Mouse (Mus musculus) embryonic stem cell, embryonic (primary cell): ENCODE measurements around the gene Abi3.

ENCODE experiments used
- CTCF ChIA-PET, 4 experiments: fragments of 300-600 bp in 2 of 4; fragments of 350-600 bp in 2 of 4; sonication (Branson Sonifier 250); formaldehyde crosslinking; loops; one replicate each; lab custom pipeline; 2022; ENCODE audit warnings: inconsistent platforms in 2 of 4; lab: Charles Lee
- POLR2A ChIA-PET, 4 experiments: fragments of 300-600 bp in 2 of 4; fragments of 350-600 bp in 2 of 4; sonication (Branson Sonifier 250); formaldehyde crosslinking; loops; one replicate each; lab custom pipeline; 2022; ENCODE audit warnings: antibody characterized with exemption in 4 of 4, inconsistent platforms in 1 of 4; lab: Charles Lee

Gene Abi3

DNA sequence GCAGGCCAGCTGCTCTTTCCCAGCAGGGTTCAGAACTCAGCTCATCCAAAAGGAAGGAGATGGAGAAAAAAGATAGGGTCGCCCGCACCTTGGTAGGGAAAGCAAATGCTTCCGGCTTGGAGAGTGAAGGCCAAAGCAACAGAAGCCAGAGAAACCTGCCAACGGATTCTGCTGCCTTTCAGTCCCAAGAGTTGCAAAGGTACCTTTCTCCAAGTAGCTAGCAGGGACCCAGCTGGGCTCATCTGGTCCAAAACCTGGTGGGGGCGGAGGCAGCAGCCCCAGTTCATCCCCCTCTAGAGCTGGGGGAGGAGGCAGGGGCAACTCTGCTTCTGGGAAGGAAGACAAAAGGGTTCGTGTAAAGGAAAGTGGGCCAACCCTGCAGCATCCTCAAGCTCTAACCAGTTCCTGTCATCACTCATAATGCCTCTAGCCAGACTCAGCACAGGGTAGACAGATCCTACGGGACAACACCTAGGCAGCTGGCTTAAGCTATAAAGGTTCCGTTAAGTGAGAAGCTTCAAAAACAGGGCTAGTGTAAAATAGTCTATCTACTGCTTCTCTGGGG lies 9.2 kb downstream of the Abi3 start:
- POLR2A ChIA-PET: interaction anchor here (0.5 to 2.4 kb wide), 26 partner anchors 9 to 335 kb away, joined by 3 to 9 read pairs (median 3); partner anchors contain the start of genes Abi3 (in 3 of the 4), Atp5g1 (in 1 of the 4), Phospho1 (in 1 of the 4) and Ttll6 (in 1 of the 4)
- CTCF ChIA-PET: interaction anchor here in 3 of 4 experiments (0.5 to 2.1 kb wide), 11 partner anchors 9 to 1306 kb away, joined by 3 to 13 read pairs (median 4); partner anchors contain the start of gene Abi3 (in 1 of the 3)

DNA sequence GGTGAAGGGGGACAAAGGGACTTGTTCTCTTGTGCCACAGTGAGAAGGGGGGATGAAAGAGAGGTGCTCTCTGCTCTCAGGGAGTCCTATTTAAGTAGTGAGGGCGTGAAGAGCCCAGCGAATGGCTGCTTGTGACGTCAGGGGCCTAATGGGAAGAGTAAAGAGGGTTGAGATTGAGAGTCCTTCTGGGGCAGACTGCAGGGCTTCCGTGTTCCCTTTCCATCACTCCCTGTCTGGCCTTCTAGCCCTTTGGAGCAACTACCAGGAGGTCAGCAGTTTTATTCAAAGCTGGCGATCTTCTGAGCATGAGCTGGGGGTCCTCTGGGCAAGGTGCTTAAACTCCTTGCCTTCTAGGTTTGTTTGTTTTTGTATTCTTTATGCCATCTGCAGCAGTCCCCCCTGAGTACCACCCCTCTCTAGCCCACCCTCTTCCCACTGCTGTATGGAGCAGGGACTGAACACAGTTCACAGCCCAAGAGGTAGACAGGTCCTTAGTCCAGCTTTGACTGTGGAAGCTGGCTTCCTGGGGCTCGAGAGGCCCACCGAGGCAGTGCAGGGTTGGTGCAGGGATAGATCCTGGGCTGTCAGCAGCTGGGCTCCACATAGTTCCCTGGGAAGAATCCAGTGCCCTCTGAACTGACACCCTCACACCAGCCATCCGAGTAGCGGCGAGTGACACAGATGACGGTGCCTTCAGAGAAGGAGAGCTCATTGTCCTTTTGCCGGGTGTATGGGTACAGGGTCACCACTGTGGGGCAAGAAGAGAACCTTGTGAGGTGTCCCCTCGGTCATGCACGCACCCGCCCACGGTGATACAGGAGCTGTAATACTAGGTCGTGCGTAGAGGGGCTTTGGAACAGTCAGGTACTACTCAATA lies 9.9 kb downstream of the Abi3 start:
- POLR2A ChIA-PET: interaction anchor here in 3 of 4 experiments (0.5 to 2.4 kb wide), 22 partner anchors 9 to 522 kb away, joined by 3 to 9 read pairs (median 3); partner anchors contain the start of genes Abi3 (in 3 of the 3), Kat7 (in 1 of the 3), Phospho1 (in 1 of the 3) and Ttll6 (in 1 of the 3)
- CTCF ChIA-PET: interaction anchor here (0.5 to 2.3 kb wide), 20 partner anchors 8 to 1306 kb away, joined by 3 to 13 read pairs (median 3); partner anchors contain the start of gene Abi3 (in 1 of the 4)

DNA sequence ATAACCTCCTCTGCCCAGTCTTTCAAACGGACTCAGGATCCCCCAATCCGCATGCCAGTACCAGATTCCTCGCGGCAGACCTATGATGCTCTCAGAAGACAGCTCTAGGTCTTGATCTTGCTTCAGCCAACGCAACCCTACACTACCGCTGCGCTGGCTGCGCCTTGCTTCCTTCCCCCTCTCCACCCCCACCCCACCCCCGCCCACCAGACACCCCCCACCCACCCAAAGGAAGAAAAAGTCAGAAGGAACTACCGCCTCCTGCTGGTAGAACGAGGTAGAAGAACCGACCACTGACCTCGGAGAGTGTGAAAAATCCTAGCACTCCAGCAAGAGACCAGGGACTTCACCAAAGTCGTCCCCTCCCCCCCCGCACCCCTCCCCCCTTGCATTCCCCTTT lies 10.6 kb downstream of the Abi3 start:
- CTCF ChIA-PET: interaction anchor here (0.6 to 2.3 kb wide), 14 partner anchors 9 to 198 kb away, joined by 3 to 8 read pairs (median 3); no protein-coding TSS in a partner anchor
- POLR2A ChIA-PET: interaction anchor here in 3 of 4 experiments (0.6 to 2.4 kb wide), 11 partner anchors 8 to 521 kb away, joined by 3 to 10 read pairs (median 4); partner anchors contain the start of genes Abi3 (in 2 of the 3), Atp5g1 (in 1 of the 3), Kat7 (in 1 of the 3) and Ttll6 (in 1 of the 3)

DNA sequence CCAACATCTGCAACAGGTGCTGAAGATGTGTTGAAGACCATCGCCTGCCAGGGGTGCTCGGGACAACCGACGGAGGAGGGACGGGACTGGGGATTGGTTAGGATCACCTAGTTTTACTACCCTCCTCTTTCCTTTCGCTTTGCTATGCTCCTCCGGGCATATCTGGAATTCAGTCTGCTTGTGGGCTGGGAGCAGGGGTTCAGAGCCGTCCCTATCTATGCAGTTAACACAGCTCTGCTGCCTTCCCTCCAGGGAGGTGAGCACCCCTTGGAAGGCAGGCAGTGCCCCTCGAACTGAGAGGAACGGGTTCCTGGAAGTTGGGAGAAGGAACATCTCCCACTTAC lies 11.0 kb downstream of the Abi3 start:
- POLR2A ChIA-PET: interaction anchor here in 3 of 4 experiments (0.6 to 2.4 kb wide), 13 partner anchors 8 to 521 kb away, joined by 3 to 10 read pairs (median 4); partner anchors contain the start of genes Abi3 (in 2 of the 3), Atp5g1 (in 1 of the 3) and Kat7 (in 1 of the 3)

DNA sequence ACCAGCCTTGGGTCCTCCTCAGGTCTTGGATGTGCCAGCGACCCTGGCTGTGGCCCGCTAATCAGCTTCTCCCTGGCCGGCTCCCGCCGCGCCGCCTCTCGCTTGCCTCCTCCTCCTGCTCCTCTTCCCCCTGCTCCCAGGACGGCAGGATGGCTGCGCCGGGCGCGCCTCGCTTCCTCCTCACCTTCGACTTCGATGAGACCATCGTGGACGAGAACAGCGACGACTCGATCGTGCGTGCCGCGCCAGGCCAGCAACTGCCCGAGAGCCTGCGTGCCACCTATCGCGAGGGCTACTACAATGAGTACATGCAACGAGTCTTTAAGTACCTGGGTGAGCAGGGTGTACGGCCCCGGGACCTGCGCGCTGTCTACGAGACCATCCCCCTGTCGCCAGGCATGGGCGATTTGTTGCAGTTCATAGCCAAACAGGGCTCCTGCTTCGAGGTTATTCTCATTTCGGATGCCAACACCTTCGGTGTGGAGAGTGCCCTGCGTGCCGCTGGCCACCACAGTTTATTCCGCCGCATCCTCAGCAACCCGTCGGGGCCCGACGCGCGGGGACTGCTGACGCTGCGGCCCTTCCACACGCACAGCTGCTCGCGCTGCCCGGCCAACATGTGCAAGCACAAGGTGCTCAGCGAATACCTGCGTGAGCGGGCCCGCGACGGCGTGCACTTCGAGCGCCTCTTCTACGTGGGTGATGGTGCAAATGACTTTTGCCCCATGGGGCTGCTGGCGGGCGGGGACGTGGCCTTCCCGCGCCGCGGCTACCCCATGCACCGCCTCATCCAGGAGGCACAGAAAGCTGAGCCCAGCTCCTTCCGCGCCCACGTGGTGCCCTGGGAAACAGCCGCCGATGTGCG lies 11.6 kb downstream of the Abi3 start:
- ChIA-PET CTCF (interaction anchor here (0.6 to 2.3 kb wide), 15 partner anchors 10 to 316 kb away, joined by 3 to 8 read pairs (median 4); no protein-coding TSS in a partner anchor), POLR2A (interaction anchor here in 3 of 4 experiments (0.6 to 2.4 kb wide), 18 partner anchors 7 to 1210 kb away, joined by 3 to 10 read pairs (median 4); partner anchors contain the start of genes Abi3 (in 2 of the 3), Atp5g1 (in 1 of the 3) and Kat7 (in 1 of the 3))

More for the DNA sequence above, 11.0 kb downstream of the Abi3 start:
- CTCF ChIA-PET: interaction anchor here (0.6 to 2.3 kb wide), 14 partner anchors 9 to 199 kb away, joined by 3 to 8 read pairs (median 4); no protein-coding TSS in a partner anchor

DNA sequence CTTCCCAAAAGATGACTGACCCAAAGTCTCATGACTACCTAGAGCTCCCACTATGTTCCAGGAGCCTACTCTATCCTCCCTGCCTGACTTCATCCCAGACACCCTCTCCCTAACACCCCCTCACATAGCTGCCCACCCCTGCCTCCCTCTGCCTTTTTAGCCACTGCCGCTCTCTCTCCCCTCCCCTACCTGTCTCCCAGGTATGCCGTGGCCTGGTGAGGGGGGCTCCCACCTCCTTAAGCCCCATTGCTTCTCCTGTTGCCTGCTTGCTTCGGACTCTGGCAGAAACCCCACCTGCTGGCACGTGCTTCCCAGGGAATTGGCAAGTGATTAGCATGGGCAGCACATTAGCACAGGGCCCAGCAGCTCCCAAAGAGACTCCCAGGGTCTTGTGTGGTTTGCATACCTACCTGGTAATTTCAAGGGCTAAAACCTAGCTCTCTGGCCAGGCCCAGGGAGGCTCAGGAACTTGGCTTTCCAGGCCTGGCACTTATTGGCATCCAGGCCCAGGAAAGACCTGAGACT lies 12.7 kb downstream of the Abi3 start:
- ChIA-PET CTCF (interaction anchor here in 3 of 4 experiments (0.6 to 2.3 kb wide), 6 partner anchors 14 to 317 kb away, joined by 3 to 12 read pairs (median 5); no protein-coding TSS in a partner anchor), POLR2A (interaction anchor here in 2 of 4 experiments (0.6 to 3.1 kb wide), 11 partner anchors 10 to 1049 kb away, joined by 3 to 16 read pairs (median 4); no protein-coding TSS in a partner anchor)

DNA sequence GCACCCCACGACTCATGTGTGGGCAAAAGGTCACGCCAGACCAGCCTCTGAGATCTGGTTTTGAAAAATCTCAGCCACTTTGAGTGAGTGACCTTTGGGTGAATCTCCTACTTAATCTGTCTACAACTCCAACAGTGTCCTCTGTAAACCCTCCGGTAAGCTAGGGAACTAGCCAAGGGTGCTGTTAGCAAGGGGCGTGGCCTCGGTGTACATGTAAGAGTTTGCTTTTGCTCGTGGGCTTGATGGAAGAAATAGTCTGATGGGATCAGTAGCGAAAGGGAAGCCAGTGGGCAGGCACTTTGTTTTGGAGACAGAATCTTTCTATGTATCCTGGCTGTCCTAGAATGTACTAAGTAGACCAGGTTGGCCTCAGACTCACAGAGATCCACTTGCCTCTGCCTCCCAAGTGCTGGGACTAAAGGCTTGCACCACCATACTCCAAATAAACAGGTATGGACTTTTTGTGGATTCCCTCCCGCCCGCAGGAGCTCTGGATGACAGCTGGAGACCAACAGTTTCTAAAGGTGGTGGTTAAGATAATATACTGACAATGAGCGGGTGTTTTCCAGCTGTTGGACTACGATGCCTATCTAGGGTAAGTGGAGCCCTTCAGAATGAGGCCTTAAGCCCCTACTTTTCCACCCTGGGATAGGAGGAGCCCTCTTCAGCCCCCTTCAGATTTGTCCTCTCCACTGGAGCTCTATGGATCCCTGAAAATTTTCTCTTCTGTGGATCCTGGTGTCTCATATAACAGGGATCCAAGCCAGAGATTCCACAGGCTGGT lies 13.9 kb downstream of the Abi3 start:
- POLR2A ChIA-PET: interaction anchor here (0.6 to 3.1 kb wide), 22 partner anchors 11 to 152 kb away, joined by 3 to 16 read pairs (median 3); partner anchors contain the start of gene Abi3 (in 1 of the 4)
- CTCF ChIA-PET: interaction anchor here (0.5 to 2.9 kb wide), 47 partner anchors 7 to 859 kb away, joined by 3 to 13 read pairs (median 4); partner anchors contain the start of genes Gngt2 (in 1 of the 4) and Snf8 (in 1 of the 4)

DNA sequence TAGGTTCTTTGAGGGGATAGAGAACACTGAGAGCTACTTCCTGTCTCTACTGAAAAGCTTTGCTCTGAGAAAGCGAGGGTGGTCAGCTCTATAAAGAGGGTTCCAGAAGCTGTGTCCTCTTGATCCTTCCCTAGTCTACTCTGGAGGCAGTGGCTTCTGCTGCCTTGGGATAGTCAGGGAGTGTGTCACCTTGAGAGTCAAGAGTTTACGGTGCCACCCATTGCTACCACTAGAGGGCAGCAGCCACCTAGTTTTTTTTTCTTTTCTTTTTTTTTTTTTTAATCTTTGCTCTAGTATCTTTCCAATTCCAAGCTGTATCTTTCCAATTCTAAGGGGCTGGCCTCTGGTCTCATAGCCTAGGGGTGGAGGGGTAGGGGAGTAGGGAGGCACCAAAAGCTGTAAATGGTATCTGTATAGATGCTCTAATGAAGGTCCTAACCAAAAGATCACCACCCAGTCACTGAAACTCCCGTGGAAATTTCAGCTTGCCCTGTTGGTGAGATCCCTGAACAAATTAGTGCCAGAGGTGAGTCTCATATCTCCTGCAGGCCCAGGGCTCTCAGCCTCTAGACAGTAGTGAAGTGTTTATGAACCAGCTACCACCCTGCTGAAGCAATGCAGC lies 14.7 kb downstream of the Abi3 start:
- POLR2A ChIA-PET: interaction anchor here (0.6 to 3.1 kb wide), 24 partner anchors 15 to 248 kb away, joined by 3 to 16 read pairs (median 3); partner anchors contain the start of genes Abi3 (in 1 of the 4), Atp5g1 (in 1 of the 4) and Snf8 (in 1 of the 4)
- CTCF ChIA-PET: interaction anchor here (0.5 to 2.9 kb wide), 57 partner anchors 8 to 1695 kb away, joined by 3 to 17 read pairs (median 4); partner anchors contain the start of genes Gngt2 (in 1 of the 4), Phb (in 1 of the 4) and Snf8 (in 1 of the 4)

DNA sequence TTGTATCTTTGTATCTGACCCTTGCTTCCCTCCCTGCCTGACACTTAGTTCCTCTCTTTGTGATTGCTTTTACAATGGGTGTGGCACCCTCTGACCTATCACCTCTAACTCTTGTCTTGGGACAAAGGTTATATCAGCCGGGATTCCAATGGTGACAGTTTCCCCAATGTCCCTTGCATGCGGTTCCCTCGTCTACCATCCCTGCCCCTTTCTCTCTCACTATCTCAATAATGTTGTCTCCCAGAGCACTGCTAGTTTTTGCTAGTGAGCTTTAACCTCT lies 15.2 kb downstream of the Abi3 start:
- POLR2A ChIA-PET: interaction anchor here in 3 of 4 experiments (0.6 to 3.1 kb wide), 16 partner anchors 19 to 248 kb away, joined by 3 to 16 read pairs (median 3); partner anchors contain the start of genes Atp5g1 (in 1 of the 3) and Snf8 (in 1 of the 3)
- CTCF ChIA-PET: interaction anchor here (0.6 to 2.9 kb wide), 30 partner anchors 9 to 1696 kb away, joined by 3 to 17 read pairs (median 4); partner anchors contain the start of genes Gngt2 (in 1 of the 4), Phb (in 1 of the 4) and Snf8 (in 1 of the 4)

DNA sequence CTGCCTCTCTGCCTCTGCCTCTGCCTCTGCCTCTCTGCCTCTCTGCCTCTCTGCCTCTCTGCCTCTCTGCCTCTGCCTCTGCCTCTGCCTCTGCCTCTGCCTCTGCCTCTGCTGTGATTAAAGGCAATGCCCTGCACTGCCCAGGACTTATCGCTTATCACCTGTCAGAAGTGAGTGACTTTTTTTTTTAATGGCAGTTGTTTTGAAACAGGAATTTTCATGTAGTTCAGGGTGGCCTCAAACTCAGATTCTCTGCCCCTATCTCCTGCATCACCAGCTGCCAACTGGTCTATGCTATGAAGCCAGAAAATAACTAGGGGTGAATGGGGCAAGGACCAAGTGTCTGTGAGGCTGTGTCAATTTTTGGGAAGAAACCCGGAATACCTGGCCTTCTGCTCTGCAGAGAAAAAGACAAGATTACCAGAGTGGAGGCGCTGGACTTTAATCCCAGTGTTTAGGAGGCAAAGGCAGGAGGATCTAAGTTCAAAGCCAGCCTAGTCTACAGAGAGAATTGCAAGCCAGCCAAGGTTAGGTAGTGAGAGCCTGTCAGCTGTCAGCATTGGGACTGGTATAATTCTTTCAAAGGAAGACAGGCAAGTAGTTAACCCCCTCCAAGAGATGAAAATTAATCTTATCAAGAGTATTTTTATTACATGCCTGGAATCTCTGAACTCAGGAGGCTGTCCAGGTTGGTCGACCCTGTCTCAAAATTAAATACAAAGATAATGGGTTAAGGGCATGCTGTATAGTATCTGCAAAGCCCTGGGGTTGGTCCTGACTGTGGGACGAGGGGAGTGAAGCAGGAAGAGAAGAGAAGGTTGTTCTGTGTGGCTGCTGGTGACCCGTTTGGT lies 15.7 kb downstream of the Abi3 start:
- ChIA-PET CTCF (interaction anchor here (0.7 to 2.9 kb wide), 24 partner anchors 9 to 246 kb away, joined by 3 to 10 read pairs (median 4); partner anchors contain the start of genes Phb (in 1 of the 4) and Snf8 (in 1 of the 4)), POLR2A (interaction anchor here in 3 of 4 experiments (0.6 to 3.1 kb wide), 9 partner anchors 16 to 124 kb away, joined by 3 to 16 read pairs (median 4); no protein-coding TSS in a partner anchor)

DNA sequence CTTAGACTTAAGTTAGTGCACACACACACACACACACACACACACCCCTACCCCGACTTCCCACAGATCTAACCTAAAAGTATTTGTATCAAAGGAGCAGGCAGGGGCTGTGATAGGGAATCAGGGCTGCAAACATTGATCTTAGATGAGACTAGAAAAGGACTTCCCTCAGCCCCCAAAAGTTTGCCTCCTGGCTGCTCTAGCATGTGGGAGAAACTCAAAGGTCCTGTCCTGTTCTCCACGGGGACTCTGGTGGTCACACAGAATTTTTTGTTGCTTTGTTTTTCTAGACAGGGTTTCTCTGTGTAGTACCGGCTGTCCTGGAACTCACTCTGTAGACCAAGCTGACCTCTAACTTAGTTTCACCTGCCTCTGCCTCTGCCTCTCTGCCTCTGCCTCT lies 16.7 kb downstream of the Abi3 start:
- POLR2A ChIA-PET: interaction anchor here (0.6 to 5.9 kb wide), 11 partner anchors 11 to 334 kb away, joined by 3 to 34 read pairs (median 3); partner anchors contain the start of genes Abi3 (in 1 of the 4) and Ube2z (in 1 of the 4)
- CTCF ChIA-PET: interaction anchor here in 2 of 4 experiments (0.6 to 0.9 kb wide), 2 partner anchors 28 to 1131 kb away, joined by 3 read pairs; no protein-coding TSS in a partner anchor

DNA sequence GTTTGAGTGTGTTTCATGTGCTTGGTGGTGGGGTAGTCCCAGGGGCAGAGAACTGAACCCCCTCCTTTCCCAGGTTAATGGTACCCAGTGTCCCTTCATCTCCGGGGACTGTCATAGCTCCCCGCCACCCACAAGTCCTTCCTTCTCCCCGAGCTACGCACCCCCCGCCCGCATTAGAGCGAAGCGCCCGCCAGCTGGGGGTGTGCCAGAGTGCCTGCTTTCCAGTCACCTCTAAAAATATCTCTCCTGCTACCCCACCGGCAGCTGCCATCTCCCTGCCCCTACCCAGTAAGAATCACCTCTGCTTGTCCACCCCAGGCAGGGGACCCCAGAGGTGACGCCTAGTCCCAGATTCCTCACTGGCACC lies 17.4 kb downstream of the Abi3 start:
- ChIA-PET CTCF (interaction anchor here (0.6 to 0.7 kb wide), 4 partner anchors 17 to 131 kb away, joined by 3 to 8 read pairs (median 4); no protein-coding TSS in a partner anchor), POLR2A (interaction anchor here (0.6 to 5.9 kb wide), 19 partner anchors 8 to 333 kb away, joined by 3 to 34 read pairs (median 4); partner anchors contain the start of genes Abi3 (in 1 of the 4) and Ube2z (in 1 of the 4))

DNA sequence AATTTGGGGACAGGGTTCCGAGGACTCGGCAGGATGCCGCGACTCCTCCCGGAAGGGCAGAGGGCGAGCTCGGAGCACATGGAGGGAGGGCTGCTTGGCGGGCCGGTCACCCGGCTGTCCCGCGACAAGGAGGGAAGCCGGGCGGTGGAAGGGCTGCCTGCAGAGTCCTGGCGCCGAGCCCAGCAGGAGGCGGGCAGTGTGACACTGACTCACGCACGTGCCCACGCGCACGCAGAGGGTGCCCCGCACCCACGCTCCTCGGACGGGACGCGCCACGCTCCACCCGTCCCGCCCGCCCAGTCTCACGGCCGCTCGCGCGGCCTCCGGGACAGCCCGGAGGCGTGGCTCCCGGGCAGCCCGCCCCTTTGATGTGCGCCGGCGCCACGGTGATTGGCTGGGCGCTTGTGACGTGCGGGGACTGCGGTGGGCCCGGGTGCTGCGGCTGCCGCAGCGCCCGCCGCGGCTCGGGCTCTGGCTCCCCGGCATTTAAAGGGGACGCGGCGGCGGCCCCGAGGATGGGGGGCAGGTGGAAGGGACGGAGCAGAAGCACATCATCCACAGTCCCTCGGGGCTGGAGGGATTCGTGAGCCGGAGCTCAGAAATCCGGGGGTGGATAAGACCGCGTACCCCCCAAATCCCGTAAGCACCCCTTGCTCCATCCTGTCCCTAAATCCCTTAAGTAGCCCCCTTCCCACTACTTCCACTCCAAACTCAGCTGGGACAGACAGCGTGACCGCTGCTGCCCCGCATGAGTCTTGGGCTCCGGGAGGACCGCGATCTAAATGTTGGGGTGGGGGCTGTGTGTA lies 18.0 kb downstream of the Abi3 start, which contains the start of gene Phospho1:
Gene Phospho1, plus strand, starts transcription at position 429 of the 806 bp plus-strand sequence.
- CTCF ChIA-PET: interaction anchor here in 2 of 4 experiments (0.6 to 1.2 kb wide), 7 partner anchors 17 to 240 kb away, joined by 3 to 5 read pairs (median 3); no protein-coding TSS in a partner anchor
- POLR2A ChIA-PET: interaction anchor here in 3 of 4 experiments (0.7 to 5.9 kb wide), 39 partner anchors 9 to 410 kb away, joined by 3 to 34 read pairs (median 4); partner anchors contain the start of gene Abi3 (in 2 of the 3)
